Mouse (Mus musculus): Measurements from ENCODE around the gene Slco6c1. TPM values are rescaled to one million over a fixed set of nuclear protein-coding genes. Genes with fewer than 3 reads are reported as not detected.

The Slco6c1 gene
- polyA plus RNA-seq (2014; fragmentation: Illumina TruSeq; extraction: RNeasy Lipid Tissue Mini Kit (QIAGEN cat#74804); ENCODE audit: low read depth, low replicate concordance): 389 TPM

DNA sequence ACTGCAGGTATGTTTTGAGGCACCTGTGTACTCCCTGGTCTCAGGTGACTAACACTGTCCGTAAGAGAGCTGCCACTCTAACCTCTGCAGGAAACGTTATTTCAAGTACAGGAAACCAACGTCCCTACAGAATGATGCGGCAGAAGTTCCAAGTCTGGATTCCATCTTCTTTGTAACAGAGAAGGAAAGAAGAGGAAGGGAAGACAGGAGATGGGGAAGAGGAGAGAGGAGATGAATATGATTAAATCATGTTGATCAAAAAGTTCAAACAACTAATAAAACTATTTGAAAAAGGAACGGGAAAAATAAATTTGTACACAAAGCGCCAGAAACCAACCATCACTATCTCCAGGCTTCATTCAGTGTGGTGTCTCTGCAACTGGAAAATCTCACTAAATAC, at the start of gene Slco6c1:
Gene Slco6c1 (minus strand): TSS at position 101 of the 400 bp plus-strand sequence.

Data from testis, adult 10 weeks (tissue).